Mouse (Mus musculus) right cerebral cortex, postnatal 4 days (tissue): ENCODE measurements at regions not wholly inside any gene's neighbourhood (a gene's known extent, or its start where the extent isn't known, plus 50 kb on each side); places are given as distances from the start of the nearest gene placed in this dataset.

Source experiments
- DNase-seq: peaks from one replicate; pipeline ENCODE4 v3.0.0-alpha.2; 2022

- no peak for DNase-seq
Observed at GRCm38 (mm10) chr4:62809048-62809447, 156.3 kb upstream of the Zfp618 start.

DNA sequence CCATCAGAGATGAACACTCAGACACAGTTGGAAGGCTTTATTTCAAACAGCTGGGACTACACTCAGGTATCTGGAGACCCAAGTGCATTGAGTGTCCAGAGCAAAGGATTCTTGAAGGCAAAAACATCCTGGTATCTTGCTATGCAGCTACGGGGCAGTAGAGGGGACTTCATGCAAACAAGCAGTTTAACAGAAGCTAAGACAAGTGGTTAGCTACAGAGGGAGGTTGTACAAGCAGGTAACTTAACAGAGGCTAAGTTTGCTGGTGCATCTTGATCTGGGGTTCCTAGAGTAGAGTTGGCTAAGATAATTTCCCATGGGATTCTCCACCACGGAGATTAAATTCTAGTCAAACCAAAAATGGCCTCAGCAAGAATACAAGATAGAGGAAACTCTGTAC, 145.5 kb upstream of the Zfp618 start:
- no peak for DNase-seq

DNA sequence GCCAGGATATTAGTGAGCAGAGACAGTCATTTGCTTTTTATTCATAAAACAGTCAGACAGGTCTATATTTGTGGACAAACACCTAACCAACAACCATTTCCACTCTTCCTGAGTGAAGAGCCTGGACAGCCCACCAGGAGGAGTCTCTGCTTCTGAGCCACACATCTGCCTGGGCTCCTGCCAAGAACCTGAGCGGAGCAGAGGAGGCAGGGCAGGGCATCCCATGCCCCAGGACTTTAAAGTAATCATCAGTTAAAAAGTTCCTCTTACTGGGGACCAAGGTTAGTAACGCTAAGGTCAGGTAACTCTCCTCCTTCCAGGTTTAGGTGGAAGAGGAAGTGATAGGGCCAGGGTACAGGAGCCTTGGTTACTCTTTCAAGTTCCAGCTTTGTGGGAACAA, 144.1 kb upstream of the Zfp618 start:
- no peak for DNase-seq

DNA sequence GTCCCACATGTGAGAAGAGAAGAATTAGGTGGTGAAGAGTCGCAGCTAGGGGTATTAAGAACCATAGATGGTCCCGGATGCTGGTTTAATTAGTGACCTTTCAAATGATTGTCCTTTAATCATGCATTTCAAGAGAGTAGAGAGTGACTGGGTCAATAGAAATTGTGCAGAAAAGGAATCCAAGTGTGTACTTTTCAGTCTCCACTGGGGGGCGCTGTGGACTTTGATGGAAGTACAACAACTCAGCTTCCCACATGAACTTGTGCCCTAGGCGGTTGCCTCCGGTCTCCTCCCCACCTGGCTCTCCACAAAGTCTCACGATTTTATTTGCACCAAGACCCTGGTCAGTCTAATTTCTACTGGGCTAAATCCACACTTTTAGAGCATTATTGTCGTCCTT, 142.8 kb upstream of the Zfp618 start:
- DNase-seq = peak; percentile 88

DNA sequence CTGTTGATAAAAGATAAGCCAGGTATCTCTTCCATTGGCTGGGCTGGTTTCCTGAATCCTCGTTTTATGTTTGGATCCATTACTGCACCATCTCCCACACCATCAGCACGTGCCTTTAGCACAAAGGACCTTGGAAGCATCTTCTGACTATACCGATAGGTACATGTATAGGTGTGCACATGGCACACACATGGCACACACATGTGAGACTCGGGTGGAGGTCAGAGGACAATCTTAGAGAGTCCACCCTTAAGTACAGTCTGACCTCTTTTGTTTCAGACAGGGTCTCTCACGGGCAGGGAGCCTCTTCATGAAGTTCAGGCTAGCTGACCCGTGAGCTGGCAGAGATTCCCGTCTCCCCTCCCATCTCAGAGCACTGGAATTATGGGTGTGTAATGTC, 142.3 kb upstream of the Zfp618 start:
- no peak for DNase-seq

- DNase-seq = peak; percentile 10
Observed at GRCm38 (mm10) chr4:62823555-62824250, 141.7 kb upstream of the Zfp618 start.

DNA sequence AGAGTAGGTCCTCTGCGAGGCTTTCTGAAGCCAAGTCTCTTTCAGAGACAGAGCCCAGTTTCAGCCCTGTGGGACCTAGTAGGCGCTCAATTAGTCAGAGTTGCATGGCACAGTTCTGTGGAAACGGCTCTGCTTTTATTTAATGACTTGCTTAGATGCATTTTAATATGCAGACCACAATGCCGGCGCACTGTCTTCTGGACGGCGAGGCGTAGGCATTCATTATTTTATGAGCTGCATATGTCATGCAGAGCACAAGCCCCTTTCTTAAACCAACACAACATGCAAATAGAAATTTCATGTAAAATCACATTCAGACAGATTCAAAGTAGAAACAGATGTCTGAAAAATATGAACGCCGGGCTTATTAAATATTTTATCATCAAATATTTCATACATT, 140.8 kb upstream of the Zfp618 start:
- DNase-seq = no peak

GRCm38 (mm10) chr4:62825256-62825655, 140.1 kb upstream of the Zfp618 start:
- DNase-seq = no peak

DNA sequence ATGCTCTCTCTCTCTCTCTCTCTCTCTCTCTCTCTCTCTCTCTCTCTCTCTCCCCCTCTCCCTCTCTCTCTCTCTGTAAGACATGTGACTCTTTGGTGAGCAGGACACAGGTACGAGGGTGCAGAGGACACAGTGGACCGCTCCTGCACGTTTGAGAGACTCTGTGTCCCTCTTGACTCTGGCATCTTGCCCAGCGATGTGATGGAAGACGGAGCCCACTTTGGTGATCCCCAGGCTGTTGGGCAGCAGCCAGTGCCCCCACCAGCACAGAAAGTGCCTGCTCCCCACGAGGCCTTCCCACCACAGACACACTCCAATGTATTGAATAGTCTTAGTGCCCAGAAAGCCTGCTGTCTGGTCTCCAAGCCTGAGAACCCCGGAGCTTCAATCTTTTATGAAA, 136.4 kb upstream of the Zfp618 start:
- DNase-seq = no peak

DNA sequence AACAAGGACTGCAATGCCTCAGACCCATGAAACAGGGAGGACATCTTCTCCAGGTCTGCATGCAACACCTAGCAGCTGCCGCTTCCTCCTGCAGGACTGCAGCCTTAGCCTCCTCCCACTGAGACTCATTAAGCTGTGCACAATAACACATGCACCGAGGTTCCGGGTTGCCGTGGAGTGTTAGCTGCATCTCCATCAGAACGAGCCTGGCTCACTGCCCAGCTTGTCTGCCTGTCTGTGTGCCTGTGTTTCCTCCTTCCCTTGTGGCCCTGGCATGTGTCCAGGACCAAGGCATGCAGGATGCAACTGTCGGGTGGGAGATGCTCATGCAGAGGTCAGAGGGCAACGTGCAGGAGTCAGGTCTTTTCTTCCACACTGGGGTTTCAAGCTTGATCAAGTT, 131.4 kb upstream of the Zfp618 start:
- peak; percentile 62 for DNase-seq

DNA sequence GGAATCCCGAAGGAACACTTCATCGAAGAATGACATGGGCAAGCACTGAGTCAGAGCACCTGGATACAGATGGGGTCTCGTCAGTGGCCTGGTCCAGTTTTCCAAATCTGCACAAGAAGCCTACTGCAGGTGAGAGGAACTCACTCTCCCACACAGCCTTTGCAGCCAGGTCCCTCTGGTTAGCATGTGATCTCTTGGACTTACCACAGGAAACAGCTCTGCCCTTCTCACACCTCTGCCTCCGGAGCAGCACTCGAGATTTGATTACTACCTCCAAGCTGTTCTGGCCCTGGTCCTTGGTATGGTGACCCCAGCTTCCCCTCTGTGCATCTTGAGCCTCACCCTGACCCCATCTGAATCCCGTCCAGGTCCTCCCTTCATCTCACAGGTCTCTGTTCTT, 128.5 kb upstream of the Zfp618 start:
- DNase-seq = no peak

DNA sequence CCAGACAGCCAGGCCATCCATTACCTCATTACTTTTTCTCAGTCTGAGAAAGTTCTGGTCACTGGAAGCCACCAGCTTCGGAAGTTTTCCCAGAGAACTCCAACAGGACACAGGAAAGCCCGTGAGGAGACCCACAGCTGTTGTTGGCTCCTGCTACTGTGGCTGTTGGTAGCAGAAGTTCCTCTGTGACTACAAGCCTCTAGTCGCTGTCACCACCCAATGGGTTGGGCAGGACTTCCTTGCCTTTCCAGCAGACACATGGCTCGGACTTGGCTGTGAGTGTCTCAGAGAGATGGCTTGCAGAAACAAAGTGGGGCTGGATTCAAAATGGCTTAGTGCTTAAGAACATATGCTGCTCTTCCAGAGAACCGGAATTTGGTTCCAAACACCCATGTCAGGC, 114.8 kb upstream of the Zfp618 start:
- no peak for DNase-seq

DNA sequence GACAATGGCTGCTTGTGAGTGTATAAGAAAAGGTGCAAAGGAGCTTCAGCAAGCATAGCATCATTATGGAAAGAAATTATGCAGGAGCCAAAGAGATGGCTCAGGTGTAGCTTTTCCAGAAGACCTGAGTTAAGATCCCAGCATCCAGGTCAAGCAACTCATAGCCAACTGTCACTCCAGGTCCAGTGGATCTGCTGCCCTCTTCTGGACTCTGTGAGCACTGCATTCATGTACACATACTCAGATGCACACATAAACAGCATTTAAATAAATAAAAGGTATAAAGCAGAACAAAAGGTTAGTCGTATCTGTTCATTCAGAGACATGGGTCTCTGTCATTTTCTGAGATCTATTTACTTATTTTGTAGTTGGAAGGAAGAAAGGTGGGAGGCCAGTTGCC, 112.0 kb upstream of the Zfp618 start:
- DNase-seq = no peak

GRCm38 (mm10) chr4:62856406-62856805, 109.0 kb upstream of the Zfp618 start:
- DNase-seq = no peak

- no peak for DNase-seq
Observed at GRCm38 (mm10) chr4:62862756-62863155, 102.6 kb upstream of the Zfp618 start.

DNA sequence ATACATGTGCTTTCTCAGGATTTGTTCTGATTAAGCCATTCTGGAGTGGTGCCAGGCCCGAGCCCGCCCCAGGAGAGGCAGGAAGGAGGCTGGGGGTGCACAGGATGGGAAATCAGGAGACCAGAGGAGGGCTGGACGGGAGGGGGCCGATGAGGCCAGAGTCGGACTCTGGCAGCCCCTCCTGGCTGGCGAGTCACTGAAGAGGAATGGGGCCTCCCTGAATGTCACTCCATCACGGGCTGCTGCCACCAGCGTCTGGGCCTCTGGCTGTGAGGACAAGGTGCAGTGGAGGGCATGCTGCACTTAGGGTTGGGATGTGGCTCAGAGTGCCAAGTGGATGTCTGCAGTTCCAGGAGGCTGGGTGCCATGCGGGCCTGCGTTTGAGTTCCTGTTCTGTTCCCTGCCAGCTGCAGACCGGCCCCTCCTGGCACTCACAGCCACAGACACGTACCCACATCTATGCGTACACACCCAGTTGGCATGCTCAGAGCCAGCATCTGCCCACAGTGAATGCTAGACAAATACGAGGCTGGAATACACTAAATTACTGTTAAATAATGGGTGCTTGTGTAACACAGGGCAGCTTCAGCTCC, 94.9 kb upstream of the Zfp618 start:
- peak; percentile 49 for DNase-seq

DNA sequence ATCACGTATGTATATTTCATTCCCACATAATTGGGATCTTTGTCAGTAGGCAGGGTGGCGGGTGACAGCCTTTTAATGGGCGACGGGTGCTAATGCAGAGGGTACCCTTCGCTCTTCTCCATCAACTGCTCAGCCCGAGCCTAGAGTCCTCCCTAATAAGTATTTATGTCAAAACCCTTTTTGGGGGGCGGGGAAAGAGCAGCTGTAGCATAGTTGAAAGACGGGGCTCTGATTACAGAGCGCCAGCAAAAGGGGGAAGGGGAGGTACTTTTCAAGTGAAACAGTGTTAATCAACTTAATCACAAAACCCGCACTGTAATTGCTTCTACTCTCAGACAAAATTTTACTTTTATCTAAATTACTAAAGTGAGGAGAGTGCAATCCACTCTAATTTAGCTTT, 92.8 kb upstream of the Zfp618 start:
- no peak for DNase-seq

- DNase-seq = no peak
Observed at GRCm38 (mm10) chr4:62873986-62874385, 91.4 kb upstream of the Zfp618 start.

DNA sequence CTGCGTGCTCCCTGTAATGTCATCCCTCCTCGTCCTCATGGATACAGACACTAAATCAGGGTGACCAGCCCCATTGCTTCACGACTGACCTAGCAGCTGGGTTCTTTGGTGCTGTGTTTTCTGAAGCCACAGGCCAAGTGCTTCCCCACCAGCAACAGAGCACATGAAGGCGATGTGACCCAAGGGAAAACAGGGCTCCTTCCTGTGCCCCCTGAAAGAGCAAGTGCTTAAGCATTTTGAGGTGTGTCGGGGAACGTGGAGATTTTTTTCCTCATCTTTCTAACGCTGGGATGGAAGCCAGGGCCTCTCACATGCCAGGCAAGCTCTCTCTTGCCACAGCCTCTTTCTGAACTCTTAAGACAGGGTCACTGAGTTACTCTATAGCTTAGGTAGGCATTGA, 87.3 kb upstream of the Zfp618 start:
- DNase-seq = no peak

DNA sequence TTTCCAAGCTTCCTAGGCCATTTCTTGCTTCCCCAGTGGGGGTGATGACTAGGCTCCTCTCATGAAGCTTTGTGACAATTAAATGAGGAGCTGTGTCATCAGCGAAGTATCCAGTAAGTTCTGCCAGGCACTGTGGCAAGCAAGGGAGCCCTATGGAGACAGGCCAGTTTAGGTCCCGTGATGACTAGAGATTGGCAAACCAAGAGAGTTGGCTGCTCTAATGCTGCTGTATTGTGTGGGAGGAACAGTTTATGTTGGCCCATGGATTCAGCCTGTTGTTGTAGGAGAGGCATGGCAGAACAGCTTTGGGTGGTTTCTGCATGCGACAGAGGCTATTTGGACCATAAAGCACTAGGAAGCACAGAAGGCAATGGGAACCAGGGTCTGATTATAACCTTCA, 86.4 kb upstream of the Zfp618 start:
- DNase-seq = no peak

GRCm38 (mm10) chr4:62881824-62882223, 83.5 kb upstream of the Zfp618 start:
- DNase-seq = no peak

GRCm38 (mm10) chr4:62882276-62882675, 83.1 kb upstream of the Zfp618 start:
- DNase-seq = no peak

DNA sequence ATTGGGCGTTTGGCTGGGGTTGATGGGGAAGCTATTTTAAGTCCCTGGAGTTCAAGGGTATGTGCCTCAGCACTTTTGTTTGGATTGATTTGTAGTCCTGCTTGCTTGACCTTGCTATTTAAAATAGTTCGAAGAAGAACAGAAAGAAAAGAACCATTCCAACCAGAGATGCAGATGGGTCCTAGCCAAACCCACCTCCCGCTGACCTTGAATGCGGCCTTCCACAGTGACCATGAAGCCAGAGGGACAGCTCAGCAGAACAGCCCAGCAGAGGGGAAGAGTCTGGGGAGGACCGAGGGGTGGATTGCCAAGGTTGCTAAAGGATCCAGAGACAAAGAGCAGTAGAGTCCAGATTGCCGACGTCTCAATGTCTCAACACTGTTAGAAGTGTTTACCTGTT, 76.6 kb upstream of the Zfp618 start:
- DNase-seq = no peak

GRCm38 (mm10) chr4:62889708-62890107, 75.7 kb upstream of the Zfp618 start:
- no peak for DNase-seq
